Mouse (Mus musculus) ES-Bruce4 (cell line): ENCODE data around the gene Tmprss11e. TPM values are rescaled to one million over a fixed set of nuclear protein-coding genes. Genes with fewer than 3 reads are reported as not detected.

Experiments
- H3K27ac ChIP-seq: 2 replicates; pipeline ENCODE4 v1.5.1; 2012; ENCODE audit warnings: low read length, inconsistent platforms; ENCODE audit not compliant: insufficient read depth
- H3K27me3 ChIP-seq: 2 replicates; pipeline ENCODE4 v1.6.1; 2012; ENCODE audit warnings: mild to moderate bottlenecking, low read length, inconsistent platforms; ENCODE audit not compliant: control insufficient read depth, poor library complexity, insufficient read depth, severe bottlenecking
- H3K36me3 ChIP-seq: 2 replicates; pipeline ENCODE4 v1.6.1; 2012; ENCODE audit warnings: inconsistent platforms, mild to moderate bottlenecking, low read length, moderate library complexity; ENCODE audit not compliant: control insufficient read depth, poor library complexity, insufficient read depth, severe bottlenecking
- H3K4me1 ChIP-seq: one replicate; pipeline ENCODE4 v1.8.1; 2011; ENCODE audit warnings: low read length; ENCODE audit not compliant: control insufficient read depth, insufficient read depth
- H3K4me3 ChIP-seq: 2 replicates; pipeline ENCODE4 v1.5.1; 2011; ENCODE audit warnings: low read depth, mild to moderate bottlenecking, low read length
- H3K9ac ChIP-seq: 2 replicates; pipeline ENCODE4 v1.6.1; 2012; ENCODE audit warnings: low read depth, mild to moderate bottlenecking, inconsistent platforms; ENCODE audit not compliant: poor library complexity, severe bottlenecking
- H3K9me3 ChIP-seq: replicated peaks from 2 replicates; pipeline ENCODE4 v1.6.1; 2012; ENCODE audit warnings: mild to moderate bottlenecking, low read length, inconsistent platforms; ENCODE audit not compliant: control insufficient read depth, poor library complexity, insufficient read depth, severe bottlenecking
- CTCF ChIP-seq: IDR thresholded peaks from one replicate; pipeline ENCODE4 v1.8.1; 2011; ENCODE audit warnings: low read depth, low read length
- EP300 ChIP-seq: IDR thresholded peaks from 2 replicates; pipeline ENCODE4 v1.6.1; 2011; ENCODE audit warnings: low read depth, low read length; ENCODE audit not compliant: insufficient read depth
- POLR2A ChIP-seq: IDR thresholded peaks from one replicate; pipeline ENCODE4 v1.8.1; 2011; ENCODE audit warnings: low read length; ENCODE audit not compliant: insufficient read depth
- polyA plus RNA-seq: library from polyadenylated mRNA; stranded (reverse); fragments of >200 nt; gene quantifications from 2 replicates; pipeline ENCODE4 v1.2.4, GENCODE M21; 2011; ENCODE audit warnings: low read depth; ENCODE audit not compliant: missing spikeins, insufficient read depth, insufficient read length

Gene Tmprss11e
- polyA plus RNA-seq, 1 experiment = not detected

DNA sequence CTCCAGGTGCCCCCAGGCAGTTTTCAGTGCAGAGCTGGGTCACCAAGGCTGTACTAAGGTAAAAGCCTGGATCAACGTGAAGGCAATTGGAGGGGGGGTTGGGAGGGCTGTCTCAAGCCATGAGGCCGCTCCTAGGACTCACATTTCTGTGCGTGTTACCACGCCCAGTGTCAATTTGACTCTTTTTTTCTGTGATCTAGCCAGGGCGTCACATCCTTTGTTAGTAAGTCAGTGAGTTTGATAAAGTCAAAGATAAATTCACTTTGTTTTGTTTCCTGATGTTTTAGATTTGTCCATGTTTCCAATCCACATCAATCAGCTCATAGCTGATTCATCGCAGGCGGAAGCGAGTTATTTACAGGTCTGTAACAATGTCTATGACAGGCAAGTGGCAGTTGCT, 37.4 kb upstream of the Tmprss11e start:
- no peak overlapping the region for H3K4me3 ChIP-seq
- no peak overlapping the region for H3K27ac ChIP-seq
- no peaks in the 10 kb centered on the region for H3K27me3 ChIP-seq
- H3K36me3 ChIP-seq = no peaks in the 10 kb centered on the region
- peaks cover 2% of the 10 kb centered on the region for H3K4me1 ChIP-seq
- no peak overlapping the region for H3K9ac ChIP-seq
- TF ChIP-seq CTCF (no peak), POLR2A (no peak), EP300 (no peak)
- H3K9me3 ChIP-seq = no peaks in the 10 kb centered on the region

DNA sequence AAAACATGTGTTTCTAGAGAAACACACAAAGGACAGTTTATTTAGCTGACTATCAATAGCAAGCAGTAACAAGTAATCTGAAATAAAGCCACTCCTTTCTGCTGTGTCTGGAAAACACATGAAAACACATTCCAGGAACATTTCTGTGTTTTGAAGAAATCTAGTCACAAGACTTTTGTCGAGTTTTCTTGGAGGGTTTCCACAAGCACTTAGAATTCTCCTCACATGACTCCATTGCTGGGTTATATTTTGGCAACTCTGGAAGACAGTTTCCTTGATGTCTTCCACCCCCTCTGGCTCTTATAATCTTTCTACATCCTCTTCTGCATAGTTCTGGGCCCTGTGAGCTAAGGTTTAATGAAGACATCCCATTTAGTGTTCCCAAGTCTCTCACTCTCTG, 32.9 kb upstream of the Tmprss11e start:
- H3K4me3 ChIP-seq = no peak overlapping the region
- TF ChIP-seq POLR2A (no peak), CTCF (no peak), EP300 (no peak)
- H3K4me1 ChIP-seq = peaks cover 2% of the 10 kb centered on the region
- no peaks in the 10 kb centered on the region for H3K36me3 ChIP-seq
- no peaks in the 10 kb centered on the region for H3K9me3 ChIP-seq
- no peak overlapping the region for H3K27ac ChIP-seq
- no peak overlapping the region for H3K9ac ChIP-seq
- no peaks in the 10 kb centered on the region for H3K27me3 ChIP-seq

DNA sequence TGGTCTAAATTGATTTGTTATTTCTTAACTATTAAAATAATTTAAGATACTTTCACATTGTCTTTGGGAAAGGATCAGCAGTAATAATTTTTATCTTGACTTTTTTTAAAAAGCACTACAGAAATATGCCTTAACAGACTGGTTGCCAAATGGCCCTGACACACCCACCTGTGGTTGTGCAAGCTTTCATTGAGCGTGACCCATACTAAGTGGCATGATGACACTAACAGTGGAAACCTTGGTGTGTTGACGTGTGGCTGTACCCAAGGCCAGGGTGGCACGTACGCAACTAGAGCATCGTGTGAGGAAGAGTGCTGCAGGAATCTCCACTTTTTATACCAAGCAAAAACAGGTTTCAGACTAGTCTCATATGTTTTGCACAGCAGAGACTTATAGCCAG, 31.3 kb upstream of the Tmprss11e start:
- TF ChIP-seq CTCF = no peak
- no peak for TF ChIP-seq EP300
- no peak for TF ChIP-seq POLR2A
- Histone ChIP-seq H3K27ac (no peak overlapping the region), H3K9ac (no peak overlapping the region), H3K27me3 (no peaks in the 10 kb centered on the region), H3K36me3 (no peaks in the 10 kb centered on the region), H3K4me3 (no peak overlapping the region), H3K9me3 (no peaks in the 10 kb centered on the region), H3K4me1 (no peaks in the 10 kb centered on the region)

DNA sequence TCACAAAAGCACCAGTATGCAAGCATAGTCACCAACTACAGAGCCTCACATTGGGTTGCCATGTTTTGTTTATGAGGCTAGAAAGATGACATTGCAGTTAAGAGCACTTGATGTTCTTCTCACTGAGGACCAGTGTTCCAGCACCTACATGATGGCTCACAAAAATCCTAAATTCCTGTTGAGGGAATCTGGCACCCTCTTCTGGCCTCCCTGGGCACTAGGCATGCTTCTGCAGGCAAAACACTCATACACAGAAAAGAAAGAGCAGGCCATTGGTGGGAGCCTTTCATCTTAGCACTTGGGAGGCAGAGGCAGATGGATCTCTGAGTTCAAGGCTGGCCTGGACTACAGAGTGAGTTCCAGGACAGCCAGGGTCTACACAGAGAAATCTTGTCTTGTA, 25.4 kb upstream of the Tmprss11e start:
- no peak overlapping the region for H3K4me3 ChIP-seq
- no peak overlapping the region for H3K27ac ChIP-seq
- no peaks in the 10 kb centered on the region for H3K27me3 ChIP-seq
- H3K36me3 ChIP-seq = no peaks in the 10 kb centered on the region
- TF ChIP-seq CTCF (no peak), EP300 (no peak), POLR2A (no peak)
- H3K9me3 ChIP-seq = no peaks in the 10 kb centered on the region
- H3K9ac ChIP-seq = no peak overlapping the region
- H3K4me1 ChIP-seq = no peaks in the 10 kb centered on the region

DNA sequence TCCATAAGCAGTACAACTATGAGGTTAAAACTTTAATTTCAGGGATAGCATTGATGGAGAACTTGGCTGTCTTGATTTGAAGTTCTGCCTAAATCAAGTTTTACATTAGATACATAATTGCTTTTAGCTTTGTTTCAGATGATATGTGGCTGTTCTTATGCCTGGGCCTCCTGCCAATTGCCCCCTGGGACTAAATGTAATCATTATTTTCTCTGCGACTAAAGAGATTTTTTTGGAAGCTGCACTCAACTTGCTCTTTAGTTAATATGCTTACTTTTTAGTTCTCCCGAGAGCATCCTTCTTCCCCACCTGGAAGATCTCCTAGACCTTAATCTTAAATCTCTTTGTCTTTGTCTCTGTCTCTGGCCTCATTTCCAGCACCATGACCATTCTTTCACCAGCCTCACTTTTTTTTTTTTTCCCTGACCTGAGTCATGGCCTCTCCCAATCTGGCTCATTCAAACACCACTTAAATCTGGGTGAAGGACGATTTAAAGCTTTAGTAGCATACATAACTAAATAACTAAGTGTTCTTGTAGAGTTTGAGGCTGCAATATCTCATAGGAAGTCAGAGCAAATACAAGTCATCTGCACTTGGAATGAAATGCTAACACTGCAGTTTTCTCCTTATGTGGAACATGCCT, 23.5 kb upstream of the Tmprss11e start:
- H3K9me3 ChIP-seq = no peaks in the 10 kb centered on the region
- no peaks in the 10 kb centered on the region for H3K4me1 ChIP-seq
- no peak overlapping the region for H3K9ac ChIP-seq
- no peaks in the 10 kb centered on the region for H3K36me3 ChIP-seq
- TF ChIP-seq CTCF = no peak
- TF ChIP-seq EP300 = no peak
- no peak for TF ChIP-seq POLR2A
- H3K27me3 ChIP-seq = no peaks in the 10 kb centered on the region
- H3K27ac ChIP-seq = no peak overlapping the region
- no peak overlapping the region for H3K4me3 ChIP-seq

DNA sequence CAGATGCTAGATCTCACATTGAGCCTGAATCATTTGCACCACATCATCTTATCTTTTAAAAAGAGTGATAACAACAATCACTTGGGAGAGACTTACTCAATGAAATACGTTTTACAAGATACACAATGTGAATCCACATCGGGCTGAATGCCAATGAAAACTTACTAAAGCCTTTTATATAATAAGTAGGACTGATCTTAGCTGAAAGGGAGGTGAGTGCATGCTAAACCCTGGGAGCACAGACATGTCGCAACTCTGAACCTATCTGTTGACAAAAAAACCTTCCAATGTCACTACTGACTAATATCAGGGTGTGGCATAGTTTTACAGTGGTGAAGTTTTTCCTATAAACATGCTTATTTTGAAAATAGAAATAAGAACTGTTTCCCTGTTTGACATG, 2.8 kb downstream of the Tmprss11e start:
- Histone ChIP-seq H3K4me3 (no peak overlapping the region), H3K36me3 (no peaks in the 10 kb centered on the region), H3K9me3 (no peaks in the 10 kb centered on the region), H3K9ac (no peak overlapping the region), H3K4me1 (no peaks in the 10 kb centered on the region), H3K27me3 (no peaks in the 10 kb centered on the region), H3K27ac (no peak overlapping the region)
- TF ChIP-seq POLR2A = no peak

DNA sequence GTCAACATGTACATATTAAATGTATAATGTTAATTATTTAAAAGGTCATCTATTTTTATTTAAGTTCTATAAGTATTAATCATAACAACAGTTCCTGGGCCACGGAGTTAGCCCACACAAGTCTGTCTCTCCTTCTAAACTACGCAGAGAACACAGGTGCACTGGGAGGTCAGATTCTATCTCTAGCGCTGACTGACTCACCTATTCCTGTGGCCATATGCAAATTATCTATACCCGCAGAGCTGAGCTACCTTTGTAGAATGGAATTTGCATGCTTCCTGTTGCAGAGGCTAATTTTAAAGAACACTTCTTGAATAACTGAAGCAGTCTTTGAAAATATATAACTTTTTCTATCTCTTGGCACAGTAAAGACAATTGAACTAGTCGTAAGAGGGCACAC, 4.5 kb downstream of the Tmprss11e start:
- H3K27me3 ChIP-seq = no peaks in the 10 kb centered on the region
- no peak overlapping the region for H3K27ac ChIP-seq
- H3K4me3 ChIP-seq = no peak overlapping the region
- TF ChIP-seq EP300 (no peak), POLR2A (no peak), CTCF (no peak)
- no peaks in the 10 kb centered on the region for H3K9me3 ChIP-seq
- no peaks in the 10 kb centered on the region for H3K36me3 ChIP-seq
- H3K9ac ChIP-seq = no peak overlapping the region
- no peaks in the 10 kb centered on the region for H3K4me1 ChIP-seq
